Mouse (Mus musculus): ENCODE results near the gene Canx.
A peak's percentile ranks its signal among the peaks of the same experiment; 100 is the strongest.

The Canx gene

GRCm38 (mm10) chr11:50275568-50276151 is 49.8 kb downstream of the Canx start:
- DNase-seq (ENCODE audit: low spot score in 2 of 2), result peak in 1 of 2 experiments; percentile 38

- peak in 1 of 2 experiments; percentile 9 for DNase-seq (ENCODE audit: low spot score in 2 of 2)
Observed at GRCm38 (mm10) chr11:50275077-50275476, 50.4 kb downstream of the Canx start.

- peak in 1 of 2 experiments; percentile 13 for DNase-seq (ENCODE audit: low spot score in 2 of 2)
Observed at GRCm38 (mm10) chr11:50272819-50273218, 52.7 kb downstream of the Canx start.

GRCm38 (mm10) chr11:50269885-50270284 is 55.6 kb downstream of the Canx start:
- no peak for DNase-seq (ENCODE audit: low spot score in 2 of 2)

GRCm38 (mm10) chr11:50269163-50269562 is 56.3 kb downstream of the Canx start:
- DNase-seq (ENCODE audit: low spot score in 2 of 2), result no peak

GRCm38 (mm10) chr11:50266997-50267396 is 58.5 kb downstream of the Canx start:
- no peak for DNase-seq (ENCODE audit: low spot score in 2 of 2)

- no peak for DNase-seq (ENCODE audit: low spot score in 2 of 2)
Observed at GRCm38 (mm10) chr11:50265931-50266330, 59.5 kb downstream of the Canx start.

GRCm38 (mm10) chr11:50263198-50263597 is 62.3 kb downstream of the Canx start:
- DNase-seq (ENCODE audit: low spot score in 2 of 2), result no peak

- no peak for DNase-seq (ENCODE audit: low spot score in 2 of 2)
Observed at GRCm38 (mm10) chr11:50262020-50262419, 63.5 kb downstream of the Canx start.

GRCm38 (mm10) chr11:50258310-50258709 is 67.2 kb downstream of the Canx start:
- DNase-seq (ENCODE audit: low spot score in 2 of 2), result no peak

GRCm38 (mm10) chr11:50256615-50257014 is 68.9 kb downstream of the Canx start:
- no peak for DNase-seq (ENCODE audit: low spot score in 2 of 2)

GRCm38 (mm10) chr11:50254010-50254580 is 71.4 kb downstream of the Canx start:
- DNase-seq (ENCODE audit: low spot score in 2 of 2), result peak; percentile 91 to 93

- no peak for DNase-seq (ENCODE audit: low spot score in 2 of 2)
Observed at GRCm38 (mm10) chr11:50253393-50253792, 72.1 kb downstream of the Canx start.

GRCm38 (mm10) chr11:50252684-50253265 is 72.7 kb downstream of the Canx start:
- DNase-seq (ENCODE audit: low spot score in 2 of 2), result no peak

GRCm38 (mm10) chr11:50252166-50252565 is 73.3 kb downstream of the Canx start:
- no peak for DNase-seq (ENCODE audit: low spot score in 2 of 2)

- DNase-seq (ENCODE audit: low spot score in 2 of 2), result no peak
Observed at GRCm38 (mm10) chr11:50248473-50249171, 76.9 kb downstream of the Canx start.

- no peak for DNase-seq (ENCODE audit: low spot score in 2 of 2)
Observed at GRCm38 (mm10) chr11:50245269-50245668, 80.2 kb downstream of the Canx start.

Data from right cerebral cortex, postnatal 10 days (tissue).